Mouse (Mus musculus) lung, embryonic 16.5 days (tissue): ENCODE data around the gene Kazn. TPM values are rescaled to one million over a fixed set of nuclear protein-coding genes. Genes with fewer than 3 reads are reported as not detected.

Experiments
- ATAC-seq: fragments of 200-750 bp; cut with Nextera tagmentation; 2 replicates; pipeline ENCODE4 v1.8.0; 2017; ENCODE audit warnings: low read depth, mild to moderate bottlenecking, moderate library complexity
- H3K27ac ChIP-seq: fragments of 300-500 bp; sonication (generic); 2 replicates; pipeline ENCODE4 v1.5.1; 2014; ENCODE audit warnings: mild to moderate bottlenecking, control low read depth, low read length
- H3K27me3 ChIP-seq: fragments of 300-500 bp; sonication (generic); 2 replicates; pipeline ENCODE4 v1.6.1; 2014; ENCODE audit warnings: low read depth, low read length, mixed read lengths; ENCODE audit not compliant: control insufficient read depth, insufficient read depth
- H3K36me3 ChIP-seq: fragments of 300-500 bp; sonication (generic); 2 replicates; pipeline ENCODE4 v1.6.1; 2014; ENCODE audit warnings: low read length; ENCODE audit not compliant: control insufficient read depth, insufficient read depth
- H3K4me1 ChIP-seq: fragments of 300-500 bp; sonication (generic); replicated peaks from 2 replicates; pipeline ENCODE4 v1.6.1; 2014; ENCODE audit warnings: low read length, mixed read lengths; ENCODE audit not compliant: control insufficient read depth, insufficient read depth
- H3K4me2 ChIP-seq: fragments of 300-500 bp; sonication (generic); 2 replicates; pipeline ENCODE4 v1.6.1; 2014; ENCODE audit warnings: low read depth, low read length, control low read depth
- H3K4me3 ChIP-seq: fragments of 300-500 bp; sonication (generic); 2 replicates; pipeline ENCODE4 v1.5.1; 2014; ENCODE audit warnings: mild to moderate bottlenecking, low read length, control low read depth
- H3K9ac ChIP-seq: fragments of 300-500 bp; sonication (generic); 2 replicates; pipeline ENCODE4 v1.6.1; 2014; ENCODE audit warnings: low read length, control low read depth
- H3K9me3 ChIP-seq: fragments of 300-500 bp; sonication (generic); 2 replicates; pipeline ENCODE4 v1.6.1; 2016; ENCODE audit warnings: low read length; ENCODE audit not compliant: control insufficient read depth
- WGBS: fragments of 180-500 bp; shearing (Covaris S2); extraction: QIAGEN DNeasy Blood & Tissue Kit; methylation state at CpG from one replicate; pipeline ENCODE4 v1.1.7; 2014; 5-methylcytosine and 5-hydroxymethylcytosine counted together
- polyA plus RNA-seq: library from polyadenylated mRNA; unstranded; fragments of >200 nt; fragmentation: Nextera tagmentation; extraction: Ambion mirVana; gene quantifications from 2 replicates; pipeline ENCODE4 v1.2.1, GENCODE M21; 2015

Gene Kazn
- polyA plus RNA-seq, 1 experiment from 2014 or later = 11.4 TPM

DNA sequence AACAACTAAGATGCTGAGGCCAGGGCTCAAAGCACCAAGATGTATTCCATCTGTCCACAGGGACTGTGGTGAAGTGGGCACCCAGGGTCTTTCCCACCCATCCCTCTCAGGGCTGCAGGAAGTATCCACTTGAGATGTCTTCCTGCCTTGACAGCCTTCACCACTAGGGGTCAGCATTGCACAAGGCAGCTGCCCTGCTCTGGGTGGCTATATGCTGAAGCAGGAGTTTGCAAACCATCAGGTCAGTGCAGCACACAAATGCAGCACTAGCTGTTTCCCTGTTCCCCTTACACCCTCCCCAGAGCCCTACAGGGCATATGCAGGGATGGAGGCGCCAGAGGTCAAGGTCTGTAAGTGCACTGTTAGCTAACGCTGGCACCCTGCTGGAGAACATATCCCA, 85.7 kb downstream of the Kazn start:
- Histone ChIP-seq H3K4me2 (no peak overlapping the region), H3K9me3 (no peaks in the 10 kb centered on the region), H3K9ac (no peak overlapping the region), H3K4me3 (no peak overlapping the region), H3K27ac (no peak overlapping the region), H3K27me3 (no peaks in the 10 kb centered on the region), H3K36me3 (no peaks in the 10 kb centered on the region), H3K4me1 (no peaks in the 10 kb centered on the region; the same call in 1 of the 2 replicates)
- peak; percentile 68 for ATAC-seq
- 8% methylated on average over 2 of the region's 2 CpGs for WGBS

DNA sequence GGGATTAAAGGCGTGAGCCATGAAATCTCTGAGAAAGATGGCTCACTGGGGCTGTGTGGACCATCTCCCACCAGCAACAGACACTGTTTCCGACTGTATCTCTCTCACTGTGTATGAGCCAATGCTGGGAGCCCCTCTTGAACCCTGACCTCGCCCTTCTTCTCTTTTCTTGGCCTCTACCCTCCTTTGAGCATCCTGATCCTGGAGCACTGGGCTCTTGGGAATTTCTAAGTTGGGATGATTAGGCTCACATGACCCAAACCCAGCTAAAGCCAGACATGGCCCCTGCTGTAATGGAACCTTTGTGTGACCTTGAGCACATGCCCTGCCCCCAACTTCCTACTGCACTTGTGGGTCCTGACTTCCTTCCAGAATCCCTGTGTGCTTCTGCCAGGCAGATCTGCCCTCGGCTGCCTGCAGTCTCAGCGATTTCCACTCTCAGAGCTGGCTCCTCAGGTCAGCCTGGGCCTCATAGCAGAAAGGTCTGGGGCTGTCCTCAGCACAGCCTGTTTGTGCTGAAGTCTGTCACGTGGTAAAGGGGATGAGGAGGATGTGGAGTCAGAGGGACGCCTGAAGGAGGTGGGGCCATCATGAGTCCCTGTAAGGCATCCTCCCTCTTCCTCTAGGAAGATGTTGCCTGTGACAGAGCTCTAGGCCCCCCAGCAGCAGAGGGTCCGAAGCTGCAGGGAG, 86.3 kb downstream of the Kazn start:
- H3K27ac ChIP-seq = no peak overlapping the region
- H3K4me2 ChIP-seq = no peak overlapping the region
- H3K27me3 ChIP-seq = no peaks in the 10 kb centered on the region
- no peak overlapping the region for H3K4me3 ChIP-seq
- ATAC-seq = no peak
- H3K9me3 ChIP-seq = no peaks in the 10 kb centered on the region
- H3K4me1 ChIP-seq = no peaks in the 10 kb centered on the region; the same call in 1 of the 2 replicates
- H3K36me3 ChIP-seq = peaks cover 3% of the 10 kb centered on the region
- 53% methylated on average over 8 of the region's 8 CpGs for WGBS
- 0 out of 2 replicates have a peak overlapping the region, but pooled peaks have one; percentile 18 for H3K9ac ChIP-seq

DNA sequence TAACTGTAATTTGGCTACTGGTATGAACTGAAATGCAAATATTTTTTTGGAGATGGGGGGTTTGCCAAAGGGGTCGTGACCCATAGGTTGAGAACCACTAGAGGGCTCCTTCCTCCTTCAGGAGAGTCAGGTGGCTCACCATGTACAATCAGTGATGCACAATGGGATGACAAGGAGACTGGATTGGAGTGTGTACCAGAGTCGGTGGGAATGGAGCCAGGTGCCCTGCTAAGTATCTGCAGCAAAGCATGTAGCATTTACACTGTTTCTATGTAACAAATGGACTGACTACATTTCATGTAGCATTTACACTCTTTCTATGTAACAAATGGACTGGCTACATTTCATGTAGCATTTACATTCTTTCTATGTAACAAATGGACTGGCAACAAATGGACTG, 89.1 kb downstream of the Kazn start:
- H3K9ac ChIP-seq = no peak overlapping the region
- no peak overlapping the region for H3K4me3 ChIP-seq
- no peaks in the 10 kb centered on the region; the same call in 1 of the 2 replicates for H3K4me1 ChIP-seq
- no peaks in the 10 kb centered on the region for H3K27me3 ChIP-seq
- 57% methylated on average over 2 of the region's 2 CpGs for WGBS
- H3K4me2 ChIP-seq = no peak overlapping the region
- H3K27ac ChIP-seq = no peak overlapping the region
- H3K9me3 ChIP-seq = no peaks in the 10 kb centered on the region
- peaks cover 23% of the 10 kb centered on the region for H3K36me3 ChIP-seq
- no peak for ATAC-seq

DNA sequence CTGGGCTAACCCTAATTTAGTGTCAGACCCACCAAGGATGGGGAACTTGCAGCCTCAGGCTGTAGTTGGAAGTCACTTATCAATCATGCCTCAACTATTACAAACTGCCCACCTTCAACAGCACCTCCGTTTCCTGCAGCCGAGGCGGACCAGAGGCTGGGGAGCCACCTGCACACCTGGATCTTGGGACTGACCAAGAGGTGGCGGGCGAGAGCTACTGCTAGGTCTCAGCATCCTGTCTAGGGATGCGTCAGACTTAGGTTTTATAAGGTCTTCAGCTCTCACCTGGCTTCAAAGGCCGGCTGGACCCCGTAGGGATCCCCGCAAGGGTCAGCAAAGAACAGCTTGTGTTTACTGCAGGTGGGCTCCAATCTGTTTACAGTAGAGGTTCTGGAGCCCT, 90.0 kb downstream of the Kazn start:
- Histone ChIP-seq H3K4me1 (no peaks in the 10 kb centered on the region; the same call in 1 of the 2 replicates), H3K27ac (no peak overlapping the region), H3K9me3 (no peaks in the 10 kb centered on the region), H3K9ac (no peak overlapping the region), H3K4me3 (no peak overlapping the region), H3K27me3 (no peaks in the 10 kb centered on the region), H3K36me3 (peaks cover 25% of the 10 kb centered on the region), H3K4me2 (no peak overlapping the region)
- 53% methylated on average over 9 of the region's 9 CpGs for WGBS
- ATAC-seq = no peak

DNA sequence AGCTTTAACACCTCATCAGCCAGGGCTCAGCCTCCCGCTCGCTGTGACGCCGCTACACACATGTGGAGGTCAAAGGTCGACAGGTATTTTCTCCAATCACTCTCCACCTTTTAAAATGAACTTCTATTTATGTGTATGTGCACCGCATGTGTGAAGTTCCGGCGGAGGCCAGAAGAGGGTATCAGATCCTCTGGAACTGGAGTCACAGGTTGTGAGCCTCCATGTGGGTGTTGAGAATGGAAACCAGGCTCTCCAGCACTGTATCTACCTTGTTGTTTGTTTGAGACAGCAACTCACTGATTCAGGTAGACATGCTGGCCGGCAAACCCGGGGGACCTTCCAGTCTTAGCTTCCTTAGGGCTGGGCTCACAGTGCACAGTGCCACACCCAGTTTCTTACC, 91.5 kb downstream of the Kazn start:
- H3K27ac ChIP-seq = no peak overlapping the region
- no peak overlapping the region for H3K4me3 ChIP-seq
- H3K9ac ChIP-seq = no peak overlapping the region
- H3K27me3 ChIP-seq = no peaks in the 10 kb centered on the region
- H3K4me1 ChIP-seq = no peaks in the 10 kb centered on the region
- WGBS = 90% methylated on average over 10 of the region's 10 CpGs
- no peaks in the 10 kb centered on the region for H3K9me3 ChIP-seq
- H3K4me2 ChIP-seq = no peak overlapping the region
- ATAC-seq = no peak
- H3K36me3 ChIP-seq = peaks cover 27% of the 10 kb centered on the region

DNA sequence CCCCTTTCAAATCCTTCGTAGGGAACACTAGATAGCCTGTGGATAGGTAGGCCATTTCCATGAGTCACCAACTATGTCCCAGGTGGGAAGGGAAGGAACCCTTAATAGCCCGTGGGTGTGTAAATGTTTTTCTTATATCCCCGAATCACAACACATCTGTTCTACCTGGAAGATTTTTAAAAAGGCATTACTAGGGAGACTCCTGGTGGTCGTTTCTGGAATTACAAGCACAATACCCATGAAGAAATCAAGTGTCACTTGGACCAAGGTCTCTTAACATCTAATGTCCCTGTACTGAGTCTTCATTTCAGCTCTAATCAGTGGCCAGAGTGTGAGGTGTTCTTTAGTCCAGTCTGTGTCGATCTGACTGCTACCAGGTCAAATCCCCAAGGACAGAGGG, 95.1 kb downstream of the Kazn start:
- 44% methylated on average over 5 of the region's 5 CpGs for WGBS
- H3K36me3 ChIP-seq = peaks cover 28% of the 10 kb centered on the region
- no peak for ATAC-seq

DNA sequence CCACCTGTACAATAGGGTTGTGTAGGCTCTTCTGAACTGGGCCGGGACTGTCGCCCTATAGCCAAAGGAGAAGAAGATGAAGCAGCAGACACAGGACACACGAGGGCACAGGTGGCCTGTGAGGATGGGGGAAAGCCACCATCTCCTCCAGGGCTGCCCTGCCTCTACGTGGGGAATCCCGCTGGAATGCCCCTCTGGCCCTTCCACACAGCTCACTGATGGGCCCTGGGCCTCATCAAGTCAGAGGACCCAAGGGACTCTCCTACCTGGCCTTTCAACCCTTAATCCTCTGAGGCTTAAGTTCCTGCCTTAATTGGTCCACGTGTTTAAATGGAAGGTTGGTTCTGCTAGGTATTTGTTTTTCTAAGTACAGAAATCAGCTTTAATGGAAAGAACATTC, 95.9 kb downstream of the Kazn start:
- Histone ChIP-seq H3K9ac (no peak overlapping the region), H3K4me2 (no peak overlapping the region), H3K27me3 (no peaks in the 10 kb centered on the region), H3K9me3 (no peaks in the 10 kb centered on the region), H3K36me3 (peaks cover 28% of the 10 kb centered on the region), H3K27ac (no peak overlapping the region), H3K4me3 (no peak overlapping the region), H3K4me1 (no peaks in the 10 kb centered on the region)
- no peak for ATAC-seq
- WGBS = 84% methylated on average over 6 of the region's 6 CpGs

More for the DNA sequence above, 95.1 kb downstream of the Kazn start:
- Histone ChIP-seq H3K4me2 (no peak overlapping the region), H3K4me3 (no peak overlapping the region), H3K4me1 (no peaks in the 10 kb centered on the region), H3K9ac (no peak overlapping the region), H3K27ac (no peak overlapping the region), H3K9me3 (no peaks in the 10 kb centered on the region), H3K27me3 (no peaks in the 10 kb centered on the region)

DNA sequence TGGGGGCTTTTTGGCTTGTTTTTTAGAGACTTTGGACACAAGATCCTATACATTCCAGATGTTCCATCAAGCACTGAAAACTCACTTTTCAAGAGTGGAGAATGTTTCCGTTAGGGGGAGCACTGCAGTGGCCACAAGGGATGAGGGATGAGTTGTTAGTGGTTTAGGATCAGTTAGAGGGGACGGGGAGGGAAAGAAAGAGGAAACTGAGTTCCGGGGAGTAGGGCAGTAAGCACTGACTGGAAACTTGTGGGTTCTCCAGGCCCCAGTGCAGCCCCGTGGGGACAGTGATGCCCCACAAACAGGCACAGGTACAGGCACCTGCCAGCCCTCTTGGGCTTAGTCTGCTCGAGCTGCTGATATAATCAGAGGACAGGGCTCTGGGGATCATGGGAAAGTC, 99.5 kb downstream of the Kazn start:
- H3K36me3 ChIP-seq = peaks cover 3% of the 10 kb centered on the region; the same call in 1 of the 2 replicates
- H3K9me3 ChIP-seq = no peaks in the 10 kb centered on the region
- no peak overlapping the region for H3K27ac ChIP-seq
- no peaks in the 10 kb centered on the region for H3K4me1 ChIP-seq
- no peak overlapping the region for H3K4me3 ChIP-seq
- no peaks in the 10 kb centered on the region for H3K27me3 ChIP-seq
- H3K4me2 ChIP-seq = no peak overlapping the region
- no peak overlapping the region for H3K9ac ChIP-seq
- ATAC-seq = no peak
- WGBS = 80% methylated on average over 5 of the region's 5 CpGs

DNA sequence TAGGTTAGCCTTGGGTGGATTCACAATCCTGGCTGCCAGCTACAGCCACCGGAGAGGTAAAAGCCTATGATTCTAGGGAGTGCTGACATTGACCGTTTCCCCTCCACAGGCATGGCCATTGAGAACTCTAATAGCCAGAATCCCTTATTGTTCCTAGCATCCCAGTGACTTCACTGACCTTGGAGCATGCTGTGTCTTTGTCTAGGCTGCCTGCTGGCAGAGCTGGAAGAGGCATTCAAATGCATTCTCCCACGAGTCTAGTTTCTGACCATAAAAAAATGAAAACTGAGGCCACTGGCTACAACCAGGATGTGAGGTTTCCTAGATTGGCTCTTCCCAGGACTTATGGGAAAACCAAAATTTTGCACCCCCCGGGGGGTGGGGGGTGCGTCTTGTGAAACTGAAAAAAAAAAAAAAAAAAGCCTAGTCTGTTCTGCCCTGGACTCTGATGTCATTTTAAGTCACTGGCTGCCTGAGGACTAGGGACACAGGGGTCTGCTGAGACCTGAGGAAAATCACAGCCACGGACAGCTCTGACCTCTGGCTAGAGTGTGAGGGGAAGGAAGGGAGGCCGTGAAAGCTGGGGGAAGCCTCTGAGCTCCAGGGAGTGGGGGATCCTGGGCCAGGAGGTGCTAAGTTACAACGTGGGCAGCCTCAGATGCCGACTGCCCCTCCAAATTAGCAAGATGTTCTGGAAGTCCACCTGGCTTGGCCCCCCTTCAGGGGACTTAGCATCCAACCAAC, 100.7 kb downstream of the Kazn start:
- Histone ChIP-seq H3K27ac (no peak overlapping the region), H3K36me3 (peaks cover 3% of the 10 kb centered on the region; the same call in 1 of the 2 replicates), H3K9me3 (no peaks in the 10 kb centered on the region), H3K4me2 (no peak overlapping the region), H3K4me1 (no peaks in the 10 kb centered on the region), H3K27me3 (no peaks in the 10 kb centered on the region), H3K4me3 (no peak overlapping the region), H3K9ac (no peak overlapping the region)
- 64% methylated on average over 9 of the region's 9 CpGs for WGBS
- no peak for ATAC-seq
